Mouse (Mus musculus): ENCODE data around the gene Theg. TPM values are rescaled to one million over a fixed set of nuclear protein-coding genes. Genes with fewer than 3 reads are reported as not detected.

Theg gene
- total RNA-seq (2021), result under 1 TPM in 1 of 2 experiments, not detected in 1; 0.60 TPM

- DNase-seq, result no peak
Measured at GRCm38 (mm10) chr10:79587061-79587751, at the start of gene Theg. Gene Theg, minus strand, starts transcription at chr10:79587331.

GRCm38 (mm10) chr10:79636287-79636686 is 49.2 kb upstream of the Theg start:
- DNase-seq, result no peak

- no peak for DNase-seq
Measured at GRCm38 (mm10) chr10:79633006-79633777, 46.1 kb upstream of the Theg start.

- DNase-seq, result peak; percentile 56 to 66
Measured at GRCm38 (mm10) chr10:79631432-79631831, 44.3 kb upstream of the Theg start.

GRCm38 (mm10) chr10:79628377-79628776 is 41.2 kb upstream of the Theg start:
- no peak for DNase-seq

GRCm38 (mm10) chr10:79626156-79626555 is 39.0 kb upstream of the Theg start:
- no peak for DNase-seq

GRCm38 (mm10) chr10:79625398-79625797 is 38.3 kb upstream of the Theg start:
- no peak for DNase-seq

GRCm38 (mm10) chr10:79623950-79624349 is 36.8 kb upstream of the Theg start:
- no peak for DNase-seq

GRCm38 (mm10) chr10:79616376-79616775 is 29.2 kb upstream of the Theg start:
- no peak for DNase-seq

- no peak for DNase-seq
Measured at GRCm38 (mm10) chr10:79615860-79616259, 28.7 kb upstream of the Theg start.

- DNase-seq, result no peak
Measured at GRCm38 (mm10) chr10:79614305-79614643, 27.1 kb upstream of the Theg start.

GRCm38 (mm10) chr10:79613578-79614304 is 26.6 kb upstream of the Theg start, which contains the start of gene C2cd4c:
Gene C2cd4c, minus strand, starts transcription at chr10:79614025.
- DNase-seq, result peak; percentile 75 to 76

- no peak for DNase-seq
Measured at GRCm38 (mm10) chr10:79612192-79613135, 25.3 kb upstream of the Theg start.

- DNase-seq, result no peak
Measured at GRCm38 (mm10) chr10:79611296-79611695, 24.2 kb upstream of the Theg start.

GRCm38 (mm10) chr10:79609276-79609675 is 22.1 kb upstream of the Theg start:
- DNase-seq, result no peak

- DNase-seq, result no peak
Measured at GRCm38 (mm10) chr10:79607892-79608291, 20.8 kb upstream of the Theg start.

GRCm38 (mm10) chr10:79606537-79606936 is 19.4 kb upstream of the Theg start:
- no peak for DNase-seq

GRCm38 (mm10) chr10:79597936-79598230 is 10.8 kb upstream of the Theg start:
- no peak for DNase-seq

- DNase-seq, result peak; percentile 55 to 65
Measured at GRCm38 (mm10) chr10:79597051-79597935, 10.2 kb upstream of the Theg start.

GRCm38 (mm10) chr10:79595590-79595929 is 8.4 kb upstream of the Theg start:
- no peak for DNase-seq

- DNase-seq, result peak in 1 of 2 experiments; percentile 56
Measured at GRCm38 (mm10) chr10:79594872-79595589, 7.9 kb upstream of the Theg start.
